Mouse (Mus musculus) adrenal gland, postnatal 36 days (tissue): ENCODE data around the gene Gm3250. TPM values are rescaled to one million over a fixed set of nuclear protein-coding genes. Genes with fewer than 3 reads are reported as not detected.
"Not testable (repeated sequence)": the region's sequence is repeated elsewhere in the genome, so short reads cannot be mapped to it uniquely, and the experiment has no call there.

Experiments
- DNase-seq, 2 experiments: peaks; one replicate each; pipeline ENCODE4 v3.0.0; 2021; ENCODE audit warnings: mixed read lengths in 1 of 2
- total RNA-seq, 2 experiments: library from RNA; stranded (reverse); gene quantifications; 2 replicates each; pipeline ENCODE4 v1.2.3; 2021

Gene Gm3250
- total RNA-seq, 2 experiments from 2014 or later = not detected

DNA sequence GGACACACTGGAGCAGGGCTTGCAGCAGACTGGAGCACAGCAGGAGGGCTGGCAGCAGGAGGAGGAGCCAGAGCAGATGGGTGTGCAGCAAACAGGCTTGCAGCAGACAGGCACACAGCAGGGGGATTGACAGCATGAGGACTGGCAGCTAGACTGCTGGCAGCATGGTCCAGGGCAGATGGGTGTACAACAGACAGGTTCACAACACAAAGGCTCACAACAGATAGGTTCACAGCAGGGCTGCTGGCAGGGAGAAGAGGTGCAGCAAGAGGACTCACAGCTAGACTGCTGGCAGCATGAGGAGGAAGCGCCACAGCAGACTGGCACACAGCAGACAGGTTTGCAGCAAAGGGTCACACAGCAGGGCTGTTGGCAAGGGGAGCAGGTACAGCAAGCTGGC lies 31.7 kb downstream of the Gm3250 start:
- not testable (repeated sequence) for DNase-seq

DNA sequence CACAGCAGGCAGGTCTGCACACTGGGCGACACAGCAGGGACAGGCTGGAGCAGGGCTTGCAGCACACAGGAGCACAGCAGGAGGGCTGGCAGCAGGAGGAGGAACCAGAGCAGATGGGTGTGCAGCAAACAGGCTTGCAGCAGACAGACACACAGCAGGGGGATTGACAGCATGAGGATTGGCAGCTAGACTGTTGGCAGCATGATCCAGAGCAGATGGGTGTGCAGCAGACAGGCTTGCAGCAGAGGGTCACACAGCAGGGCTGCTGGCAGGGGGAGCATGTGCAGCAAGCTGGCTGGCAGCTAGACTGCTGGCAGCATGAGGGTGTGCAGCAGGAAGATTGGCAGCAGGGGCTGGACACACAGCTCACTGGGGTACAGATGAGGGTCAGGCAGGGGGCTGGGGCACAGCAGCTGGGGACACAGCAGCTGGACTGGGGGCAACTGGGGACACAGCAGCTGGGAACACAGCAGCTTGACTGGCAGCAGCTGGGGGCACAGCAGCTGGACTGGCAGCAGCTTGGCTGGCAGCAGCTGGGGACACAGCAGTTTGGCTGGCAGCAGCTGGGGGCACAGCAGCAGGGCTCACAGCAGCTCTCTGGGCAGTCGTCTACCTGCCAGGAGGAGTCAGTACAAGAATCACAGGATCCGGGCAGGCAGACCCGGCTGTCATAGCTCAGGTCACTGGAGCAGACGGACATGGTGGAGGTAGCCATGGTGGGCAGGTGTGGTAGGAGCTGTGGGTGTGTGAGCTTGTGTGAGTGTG lies 40.2 kb downstream of the Gm3250 start, which contains the start of gene Gm18596:
Gm18596 (minus strand) TSS at position 715 of the 765 bp plus-strand sequence.
- not testable (repeated sequence) for DNase-seq

DNA sequence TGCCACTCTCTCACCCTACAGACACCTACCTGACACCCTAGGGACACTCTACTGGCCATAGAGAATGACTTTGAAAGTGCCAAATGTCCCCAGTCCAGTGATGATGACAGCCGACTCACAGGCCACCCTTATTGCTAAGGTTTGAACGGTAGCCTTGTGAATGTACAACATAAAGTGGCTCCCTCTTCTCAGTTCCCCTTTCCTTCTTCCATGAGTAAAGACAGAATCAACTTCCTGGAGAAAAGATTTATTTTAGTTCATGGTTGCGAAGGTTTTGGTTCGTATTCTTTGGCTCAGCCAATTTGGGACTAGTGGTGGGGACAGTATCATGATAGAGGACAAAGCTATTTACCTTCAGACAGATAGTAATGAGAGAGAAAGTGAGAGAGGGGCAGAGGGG lies 43.4 kb downstream of the Gm3250 start:
- no peak for DNase-seq

DNA sequence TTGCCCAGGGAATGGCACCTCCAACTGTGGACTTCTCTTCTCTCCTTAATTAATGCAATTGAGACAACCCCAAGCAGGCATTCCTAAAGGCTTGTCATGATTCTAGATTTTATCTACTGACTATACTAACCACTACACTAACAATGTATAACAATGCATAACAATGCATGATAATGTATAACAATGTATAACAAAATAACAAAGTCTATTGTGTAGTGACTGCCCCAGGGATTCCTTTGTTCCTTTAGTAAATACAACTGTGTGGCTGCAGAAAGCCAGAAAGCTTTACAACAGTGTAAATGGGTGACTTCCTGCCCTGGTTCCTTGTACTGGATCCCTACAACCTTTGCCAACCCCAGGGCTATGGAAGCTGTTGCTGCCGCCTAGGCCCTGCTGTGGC lies 46.4 kb downstream of the Gm3250 start:
- no peak for DNase-seq

Other genes with a start within 250 kb of the Gm3250 start
- 100 to 1,000 TPM; 197 to 219 TPM for gene Pttg1ip, start 200.8 kb downstream of the Gm3250 start, total RNA-seq
- gene Sumo3, start 176.4 kb downstream of the Gm3250 start, total RNA-seq = 100 to 1,000 TPM in 1 of 2 experiments, 10 to 100 TPM in 1; 89.0 to 106 TPM
- 10 to 100 TPM; 24.1 to 27.6 TPM for gene Gm49325, start 176.3 kb downstream of the Gm3250 start, total RNA-seq
- 10 to 100 TPM; 57.3 to 67.6 TPM for gene Ube2g2, start 160.3 kb downstream of the Gm3250 start, total RNA-seq
- gene Tspear, start 96.0 kb downstream of the Gm3250 start, total RNA-seq = under 1 TPM; 0.16 to 0.23 TPM
- not detected for gene Gm19402, start 91.8 kb downstream of the Gm3250 start, total RNA-seq
- not detected for gene Gm9508, start 85.3 kb downstream of the Gm3250 start, total RNA-seq
- gene Gm10272, start 75.9 kb downstream of the Gm3250 start, total RNA-seq = not detected
- gene Gm10024, start 71.1 kb downstream of the Gm3250 start, total RNA-seq = not detected
- not detected for gene Gm10142, start 66.7 kb downstream of the Gm3250 start, total RNA-seq
- gene Krtap12-1, start 61.9 kb downstream of the Gm3250 start, total RNA-seq = not detected
- gene Gm10100, start 56.1 kb downstream of the Gm3250 start, total RNA-seq = not detected
- gene Gm18596, start 39.9 kb downstream of the Gm3250 start, total RNA-seq = not detected
- gene Gm9736, start 31.2 kb downstream of the Gm3250 start, total RNA-seq = not detected
- gene Gm3233, start 22.9 kb downstream of the Gm3250 start, total RNA-seq = not detected
- not detected for gene Gm3238, start 11.2 kb downstream of the Gm3250 start, total RNA-seq
- gene Gm7138, start 5.6 kb downstream of the Gm3250 start, total RNA-seq = not detected
- not detected for gene Gm7137, start 5.7 kb upstream of the Gm3250 start, total RNA-seq
- not detected for gene Gm9639, start 12.5 kb upstream of the Gm3250 start, total RNA-seq
- gene Gm19668, start 16.6 kb upstream of the Gm3250 start, total RNA-seq = not detected
- not detected for gene Gm9507, start 29.3 kb upstream of the Gm3250 start, total RNA-seq
- gene Gm2696, start 32.1 kb upstream of the Gm3250 start, total RNA-seq = not detected
- gene Krtap10-4, start 44.6 kb upstream of the Gm3250 start, total RNA-seq = not detected
- not detected for gene Krtap10-10, start 53.4 kb upstream of the Gm3250 start, total RNA-seq
- gene Gm36176, start 64.3 kb upstream of the Gm3250 start, total RNA-seq = not detected
- not detected for gene Gm10318, start 70.3 kb upstream of the Gm3250 start, total RNA-seq
- not detected for gene Gm3285, start 79.4 kb upstream of the Gm3250 start, total RNA-seq
- gene Lrrc3, start 120.0 kb upstream of the Gm3250 start, total RNA-seq = 1 to 10 TPM; 4.2 to 5.7 TPM
- 1 to 10 TPM; 2.2 to 4.7 TPM for gene Trpm2, start 188.0 kb upstream of the Gm3250 start, total RNA-seq
- gene 1810043G02Rik, start 196.0 kb upstream of the Gm3250 start, total RNA-seq = 10 to 100 TPM; 18.6 to 20.9 TPM
- gene Pfkl, start 227.5 kb upstream of the Gm3250 start, total RNA-seq = 100 to 1,000 TPM; 116 to 131 TPM